Mouse (Mus musculus) limb, embryonic 11.5 days (tissue): ENCODE data around the gene Olfr530. TPM values are rescaled to one million over a fixed set of nuclear protein-coding genes. Genes with fewer than 3 reads are reported as not detected.

Experiments used
- polyA plus RNA-seq: library from polyadenylated mRNA; unstranded; fragments of >200 nt; fragmentation: Nextera tagmentation; extraction: Ambion mirVana; gene quantifications from 2 replicates; pipeline ENCODE4 v1.2.1, GENCODE M21; 2014

Gene Olfr530
- polyA plus RNA-seq, 1 experiment from 2014 or later = not detected

Other genes starting within 250 kb of the Olfr530 start
- gene Mtg1, start 238.8 kb downstream of the Olfr530 start, polyA plus RNA-seq = 22.0 and 22.4 TPM in 2 replicates
- gene Sprn, start 221.5 kb downstream of the Olfr530 start, polyA plus RNA-seq = not detected in 2 replicates
- not detected in 2 replicates for gene Olfr522, start 211.6 kb downstream of the Olfr530 start, polyA plus RNA-seq
- gene Olfr523, start 203.1 kb downstream of the Olfr530 start, polyA plus RNA-seq = not detected in 2 replicates
- not detected in 2 replicates for gene Olfr524, start 170.4 kb downstream of the Olfr530 start, polyA plus RNA-seq
- not detected in 2 replicates for gene Cd163l1, start 158.1 kb downstream of the Olfr530 start, polyA plus RNA-seq
- gene 5830411N06Rik, start 129.0 kb downstream of the Olfr530 start, polyA plus RNA-seq = not detected in 2 replicates
- gene Olfr525, start 55.5 kb downstream of the Olfr530 start, polyA plus RNA-seq = not detected in 2 replicates
- gene Olfr527, start 42.3 kb downstream of the Olfr530 start, polyA plus RNA-seq = not detected in 2 replicates
- gene Olfr60, start 14.7 kb downstream of the Olfr530 start, polyA plus RNA-seq = not detected in 2 replicates
- not detected in 2 replicates for gene Olfr531, start 26.6 kb upstream of the Olfr530 start, polyA plus RNA-seq
- gene Olfr532, start 45.3 kb upstream of the Olfr530 start, polyA plus RNA-seq = not detected in 2 replicates
- gene Olfr533, start 87.0 kb upstream of the Olfr530 start, polyA plus RNA-seq = not detected in 2 replicates
- not detected in 2 replicates for gene Olfr535, start 107.9 kb upstream of the Olfr530 start, polyA plus RNA-seq
- not detected in 2 replicates for gene Olfr536, start 131.1 kb upstream of the Olfr530 start, polyA plus RNA-seq
- gene Olfr538, start 191.6 kb upstream of the Olfr530 start, polyA plus RNA-seq = not detected in 2 replicates
- gene Olfr46, start 224.9 kb upstream of the Olfr530 start, polyA plus RNA-seq = not detected in 2 replicates